Mouse (Mus musculus) erythroblast, embryonic 14.5 days (primary cell): ENCODE data around the gene Rab22a. TPM values are rescaled to one million over a fixed set of nuclear protein-coding genes. Genes with fewer than 3 reads are reported as not detected.
"Not testable (repeated sequence)": the region's sequence is repeated elsewhere in the genome, so short reads cannot be mapped to it uniquely, and the experiment has no call there.

Experiments used
- H3K27me3 ChIP-seq: 2 replicates; pipeline ENCODE4 v1.6.1; 2012; ENCODE audit warnings: inconsistent platforms; ENCODE audit not compliant: control insufficient read depth
- H3K36me3 ChIP-seq: 2 replicates; pipeline ENCODE4 v1.6.1; 2012; ENCODE audit warnings: mild to moderate bottlenecking, inconsistent platforms; ENCODE audit not compliant: control insufficient read depth
- H3K4me1 ChIP-seq: 2 replicates; pipeline ENCODE4 v1.6.1; 2012; ENCODE audit warnings: inconsistent platforms; ENCODE audit not compliant: control insufficient read depth
- H3K4me3 ChIP-seq: replicated peaks from 2 replicates; pipeline ENCODE3; 2012; ENCODE audit warnings: moderate library complexity, mild to moderate bottlenecking, inconsistent platforms
- H3K9me3 ChIP-seq: 2 replicates; pipeline ENCODE4 v1.6.1; 2012; ENCODE audit warnings: low read length, inconsistent platforms, mixed read lengths; ENCODE audit not compliant: control insufficient read depth
- GATA1 ChIP-seq: IDR thresholded peaks from 2 replicates; pipeline ENCODE4 v1.6.1; 2012; ENCODE audit warnings: low read length, inconsistent platforms, mixed read lengths
- TAL1 ChIP-seq: IDR thresholded peaks from 3 replicates; pipeline ENCODE4 v1.6.1; 2012; ENCODE audit warnings: low read length, inconsistent platforms, mixed read lengths
- polyA plus RNA-seq: library from polyadenylated mRNA; stranded (reverse); fragments of >175 nt; gene quantifications from 2 replicates; pipeline ENCODE4 v1.2.3, GENCODE M21; 2012

Rab22a gene
- polyA plus RNA-seq, 1 experiment, result 0.77 TPM

- peaks cover 5% of the 10 kb centered on the region for H3K4me1 ChIP-seq
- TF ChIP-seq TAL1 (no peak), GATA1 (no peak)
- no peaks in the 10 kb centered on the region for H3K9me3 ChIP-seq
- no peaks in the 10 kb centered on the region for H3K27me3 ChIP-seq
- H3K4me3 ChIP-seq, result no peak overlapping the region
- H3K36me3 ChIP-seq, result peaks cover 68% of the 10 kb centered on the region
These were observed 27.8 kb downstream of the Rab22a start for GRCm38 (mm10) chr2:173687363-173687762.

- H3K4me3 ChIP-seq, result no peak overlapping the region
- no peaks in the 10 kb centered on the region; the same call in 1 of the 2 replicates for H3K4me1 ChIP-seq
- no peaks in the 10 kb centered on the region for H3K27me3 ChIP-seq
- TF ChIP-seq GATA1, result no peak
- TF ChIP-seq TAL1, result no peak
- peaks cover 66% of the 10 kb centered on the region for H3K36me3 ChIP-seq
- H3K9me3 ChIP-seq, result no peaks in the 10 kb centered on the region
These were observed 30.3 kb downstream of the Rab22a start for GRCm38 (mm10) chr2:173689835-173690234.

- no peaks in the 10 kb centered on the region for H3K4me1 ChIP-seq
- peaks cover 75% of the 10 kb centered on the region for H3K36me3 ChIP-seq
- no peak overlapping the region for H3K4me3 ChIP-seq
- no peaks in the 10 kb centered on the region for H3K27me3 ChIP-seq
- H3K9me3 ChIP-seq, result no peaks in the 10 kb centered on the region
- TF ChIP-seq TAL1, result no peak
- TF ChIP-seq GATA1, result no peak
These were observed 32.2 kb downstream of the Rab22a start for GRCm38 (mm10) chr2:173691748-173692147.

- H3K9me3 ChIP-seq, result no peaks in the 10 kb centered on the region
- peaks cover 82% of the 10 kb centered on the region for H3K36me3 ChIP-seq
- H3K4me1 ChIP-seq, result no peaks in the 10 kb centered on the region
- no peak overlapping the region for H3K4me3 ChIP-seq
- H3K27me3 ChIP-seq, result no peaks in the 10 kb centered on the region
- TF ChIP-seq TAL1 (no peak), GATA1 (no peak)
These were observed 33.1 kb downstream of the Rab22a start for GRCm38 (mm10) chr2:173692693-173693092.

- no peak for TF ChIP-seq TAL1
- no peak for TF ChIP-seq GATA1
These were observed 39.3 kb downstream of the Rab22a start for GRCm38 (mm10) chr2:173698850-173699249.

GRCm38 (mm10) chr2:173702096-173702866 lies 42.7 kb downstream of the Rab22a start:
- Histone ChIP-seq H3K4me3 (no peak overlapping the region), H3K27me3 (no peaks in the 10 kb centered on the region), H3K9me3 (no peaks in the 10 kb centered on the region), H3K4me1 (no peaks in the 10 kb centered on the region), H3K36me3 (peaks cover 81% of the 10 kb centered on the region)
- TF ChIP-seq GATA1 (no peak), TAL1 (no peak)

More at GRCm38 (mm10) chr2:173698850-173699249, 39.3 kb downstream of the Rab22a start:
- Histone ChIP-seq H3K4me1 (no peaks in the 10 kb centered on the region), H3K9me3 (no peaks in the 10 kb centered on the region), H3K27me3 (no peaks in the 10 kb centered on the region), H3K36me3 (peaks cover 92% of the 10 kb centered on the region), H3K4me3 (no peak overlapping the region)

- Histone ChIP-seq H3K27me3 (no peaks in the 10 kb centered on the region), H3K4me3 (no peak overlapping the region), H3K4me1 (no peaks in the 10 kb centered on the region), H3K36me3 (peaks cover 77% of the 10 kb centered on the region), H3K9me3 (no peaks in the 10 kb centered on the region)
- TF ChIP-seq GATA1 (no peak), TAL1 (no peak)
These were observed 43.3 kb downstream of the Rab22a start for GRCm38 (mm10) chr2:173702867-173703237.

GRCm38 (mm10) chr2:173705827-173706551 lies 46.4 kb downstream of the Rab22a start:
- TF ChIP-seq GATA1, result no peak
- TF ChIP-seq TAL1, result no peak

GRCm38 (mm10) chr2:173707626-173708025 lies 48.1 kb downstream of the Rab22a start:
- not testable (repeated sequence) for H3K27me3 ChIP-seq, H3K4me3 ChIP-seq, H3K4me1 ChIP-seq, H3K9me3 ChIP-seq
- H3K36me3 ChIP-seq, result peaks cover 37% of the 10 kb centered on the region

More at GRCm38 (mm10) chr2:173705827-173706551, 46.4 kb downstream of the Rab22a start:
- Histone ChIP-seq H3K9me3 (no peaks in the 10 kb centered on the region), H3K4me1 (no peaks in the 10 kb centered on the region), H3K36me3 (peaks cover 50% of the 10 kb centered on the region), H3K4me3 (no peak overlapping the region), H3K27me3 (no peaks in the 10 kb centered on the region)
